In the genomic region with DNA sequence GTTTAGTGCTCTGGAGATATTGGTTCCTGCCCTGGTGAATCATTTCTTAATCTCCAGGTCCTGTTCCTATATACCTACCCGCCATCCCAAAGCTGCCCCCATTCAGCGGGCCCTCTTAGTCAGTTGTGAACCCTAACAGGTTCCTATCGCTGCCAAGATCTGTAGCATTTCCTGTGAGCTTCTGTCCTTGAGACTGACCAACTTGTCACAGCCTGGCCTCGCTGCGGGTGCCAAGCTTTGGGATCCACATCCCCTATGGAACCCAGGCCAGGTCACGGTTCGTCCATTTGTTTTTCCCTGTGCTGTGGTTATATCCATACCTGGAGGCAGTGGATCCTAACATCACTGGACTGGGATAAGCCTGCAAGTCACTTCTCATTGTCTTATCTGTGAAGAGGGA, we compare ENCODE assay signal across 10 mouse cellular contexts. TPM values are rescaled to one million over a fixed set of nuclear protein-coding genes. Genes with fewer than 3 reads are reported as not detected.
DNase-seq lines count a peak whose midpoint lies in the region; TF ChIP-seq lines count a peak whose summit lies in the region.
"Had no signal": no experiment of that assay in that cellular context is flagged by ENCODE, and none has a peak within 500 bp of the region (broad histone marks: within the 10 kb centered on the region; RNA-seq: fewer than 3 reads in every experiment).

No protein-coding gene starts in this region.

- H3K27me3 ChIP-seq in small intestine, adult 2 months (ENCODE audit: control insufficient read depth, insufficient read depth, low read length) = no peaks in the 10 kb centered on the region

- H3K27ac ChIP-seq in gastrocnemius, adult 2 months = peak overlapping the region; percentile 75
- H3K27ac ChIP-seq in layer of hippocampus, adult 2 months = peak overlapping the region; percentile 99; the same call in 1 of the 2 replicates
- H3K27ac ChIP-seq in small intestine, adult 2 months (ENCODE audit: insufficient read depth, low read depth, low read length) = peak overlapping the region; percentile 63

- DNase-seq in gastrocnemius, adult 2 months = no peak
- no peak for DNase-seq in gastrocnemius, postnatal 14 days
- DNase-seq in layer of hippocampus, adult 2 months (ENCODE audit: low spot score in 2 of 2) = no peak
- no peak for DNase-seq in layer of hippocampus, postnatal 36 days
- DNase-seq in adrenal gland, postnatal 25 days = peak; percentile 36
- no peak for DNase-seq in cerebellum, adult 11 months
- DNase-seq in right cerebral cortex, postnatal 14 days = no peak

- peaks cover 64% of the 10 kb centered on the region for H3K4me1 ChIP-seq in small intestine, adult 2 months (ENCODE audit: control insufficient read depth, insufficient read depth, insufficient read length, low read length)

- TF ChIP-seq POLR2A in small intestine, adult 2 months (IDR thresholded peaks at IDR 0.05; ENCODE audit: low read depth, low read length) = no peak

- H3K36me3 ChIP-seq in small intestine, adult 2 months (ENCODE audit: control insufficient read depth, insufficient read depth, low read length) = peaks cover 20% of the 10 kb centered on the region
- H3K36me3 ChIP-seq: G1E had no signal

- no peak for TF ChIP-seq CTCF in gastrocnemius, adult 2 months (IDR thresholded peaks at IDR 0.05)
- no peak for TF ChIP-seq CTCF in layer of hippocampus, adult 2 months (conservative IDR thresholded peaks at IDR 0.05)
- no peak for TF ChIP-seq CTCF in small intestine, adult 2 months (IDR thresholded peaks at IDR 0.05; ENCODE audit: extremely low read depth, insufficient read length, insufficient replicate concordance, low read depth, low read length)

- no peak overlapping the region for H3K4me3 ChIP-seq in gastrocnemius, adult 2 months
- no peak overlapping the region for H3K4me3 ChIP-seq in layer of hippocampus, adult 2 months
- no peak overlapping the region for H3K4me3 ChIP-seq in small intestine, adult 2 months (ENCODE audit: low read depth, low read length)

- intact Hi-C loops in gastrocnemius, adult 2 months (cut with DNase I) = no loop called here
- intact Hi-C loops in gastrocnemius, postnatal 14 days (cut with DNase I; ENCODE audit: low total_unique reads) = no loop called here

- WGBS in small intestine, adult 2 months = 42% methylated on average over 7 of the region's 7 CpGs

RNA-seq across cellular contexts. Expression of a gene that starts 4.3 kb away (rescaled TPM):
- 1 to 10 TPM; 3.0 to 7.4 TPM for total RNA-seq in gastrocnemius, adult 2 months (2021)
- 1 to 10 TPM; 1.5 to 3.0 TPM for total RNA-seq in gastrocnemius, postnatal 14 days (2021)
- 10 to 100 TPM; 35.0 to 37.6 TPM for total RNA-seq in layer of hippocampus, adult 2 months (2021)
- 10 to 100 TPM; 30.0 to 31.6 TPM for total RNA-seq in layer of hippocampus, postnatal 36 days (2021)
- total RNA-seq in adrenal gland, postnatal 25 days (2021) = 20.9 and 25.4 TPM in 2 replicates
- polyA plus RNA-seq in small intestine, adult 2 months (2012; rRNA removed) = 5.8 and 19.4 TPM in 2 replicates

RNA-seq across cellular contexts. Expression of a gene that starts 39.5 kb away (rescaled TPM):
- total RNA-seq in gastrocnemius, adult 2 months (2021) = under 1 TPM in 1 of 2 experiments, not detected in 1; 0.73 TPM
- 1 to 10 TPM; 1.2 to 1.4 TPM for total RNA-seq in gastrocnemius, postnatal 14 days (2021)
- 100 to 1,000 TPM; 102 to 105 TPM for total RNA-seq in layer of hippocampus, adult 2 months (2021)
- 100 to 1,000 TPM; 101 to 105 TPM for total RNA-seq in layer of hippocampus, postnatal 36 days (2021)
- 3.0 and 4.0 TPM in 2 replicates for total RNA-seq in adrenal gland, postnatal 25 days (2021)
- polyA plus RNA-seq in small intestine, adult 2 months (2012; rRNA removed) = 2.5 and 7.7 TPM in 2 replicates
- total RNA-seq: G1E had no signal
- polyA plus RNA-seq: G1E; liver, postnatal 0 days had no signal

RNA-seq across cellular contexts. Expression of a gene that starts 39.8 kb away (rescaled TPM):
- 1 to 10 TPM; 1.6 to 4.0 TPM for total RNA-seq in gastrocnemius, adult 2 months (2021)
- total RNA-seq in gastrocnemius, postnatal 14 days (2021) = 1 to 10 TPM; 2.4 to 2.7 TPM
- 1 to 10 TPM; 6.8 to 6.9 TPM for total RNA-seq in layer of hippocampus, adult 2 months (2021)
- 1 to 10 TPM; 5.3 to 5.5 TPM for total RNA-seq in layer of hippocampus, postnatal 36 days (2021)
- total RNA-seq in adrenal gland, postnatal 25 days (2021) = 5.8 and 6.3 TPM in 2 replicates
- 0.15 and 1.3 TPM in 2 replicates for polyA plus RNA-seq in small intestine, adult 2 months (2012; rRNA removed)
- polyA plus RNA-seq: G1E had no signal

Comparison
In these comparisons a context has a peak if more than half of its experiments do, and no peak if none do; other contexts are left out.
1. RNA of a gene that starts 39.5 kb away (total RNA-seq): 102 to 105 TPM in layer of hippocampus, adult 2 months and 101 to 105 TPM in layer of hippocampus, postnatal 36 days; 3.0 to 4.0 TPM in adrenal gland, postnatal 25 days, 1.2 to 1.4 TPM in gastrocnemius, postnatal 14 days and 0.73 TPM in gastrocnemius, adult 2 months; every median in the first group is over 10 times any median in the second.
2. Peak in every context shown above with its lines, with median percentiles within 50 percentile points of each other: H3K27ac ChIP-seq.